Mouse (Mus musculus) heart, postnatal 0 days (tissue): ENCODE measurements around the gene Ppfia4.

Experiments used
- CTCF ChIP-seq: IDR thresholded peaks from 2 replicates; pipeline ENCODE4 v1.5.1; 2016; ENCODE audit warnings: antibody characterized with exemption, control low read depth, low read depth
- EP300 ChIP-seq: IDR thresholded peaks from 2 replicates; pipeline ENCODE4 v1.6.1; 2016; ENCODE audit warnings: antibody characterized with exemption, low read depth

DNA sequence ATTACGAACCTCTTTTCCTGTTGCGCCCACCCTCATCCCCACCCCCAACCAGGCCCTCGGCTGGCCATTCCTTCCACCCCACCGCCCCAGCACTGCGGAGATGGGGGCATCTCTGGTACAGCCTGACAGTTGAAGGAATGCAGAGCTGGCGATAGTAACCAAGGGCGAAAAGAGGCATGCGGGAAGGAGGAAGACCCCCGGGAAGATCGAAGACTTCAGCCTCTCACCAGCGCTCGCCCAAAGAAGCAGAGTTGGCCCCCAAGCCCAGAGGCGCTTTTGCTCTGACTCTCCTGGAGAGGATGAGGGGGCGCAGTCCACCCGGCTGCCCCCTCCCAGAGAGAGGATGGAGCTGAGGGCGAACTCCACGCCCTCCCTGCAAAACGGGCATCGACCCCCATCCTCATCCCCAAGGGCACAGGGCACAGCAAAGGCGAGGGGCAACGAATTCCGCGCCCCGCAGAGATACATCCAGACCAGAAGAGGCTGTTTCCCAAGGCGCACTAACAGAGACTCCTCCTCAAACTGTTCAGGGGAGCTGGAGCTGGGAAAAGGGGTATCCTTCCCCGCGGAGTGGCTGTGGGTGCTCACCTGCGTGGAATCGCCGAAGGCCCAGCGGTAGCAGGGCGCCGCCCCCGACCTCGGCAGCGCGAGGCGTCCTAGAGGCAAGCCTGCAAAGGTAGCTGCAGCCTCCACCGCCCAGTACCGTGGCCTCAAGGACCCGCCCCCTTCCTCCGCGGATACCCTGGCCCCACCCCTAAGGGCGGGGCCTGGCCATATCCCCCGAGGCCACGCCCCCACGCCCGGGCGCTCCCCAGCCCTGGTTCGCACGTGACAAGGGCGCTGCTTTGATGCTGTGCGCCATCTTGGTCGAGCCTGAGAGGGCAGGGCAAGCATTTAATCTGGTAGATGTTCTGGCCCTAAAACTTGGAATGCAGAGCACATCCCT is 11.6 kb upstream of the Ppfia4 start:
- TF ChIP-seq CTCF = no peak
- no peak for TF ChIP-seq EP300
